Mouse (Mus musculus) adrenal gland, postnatal 14 days (tissue): ENCODE results near the gene Atp5l. TPM values are rescaled to one million over a fixed set of nuclear protein-coding genes. Genes with fewer than 3 reads are reported as not detected.
"Not testable (repeated sequence)": the region's sequence is repeated elsewhere in the genome, so short reads cannot be mapped to it uniquely, and the experiment has no call there.

Experiments
- DNase-seq: peaks from one replicate; pipeline ENCODE4 v3.0.0; 2021; ENCODE audit warnings: mixed read lengths
- long read RNA-seq, 2 experiments: library from polyadenylated mRNA; stranded (forward); transcript quantifications; one replicate each; pipeline ENCODE4 v2.0.0; 2021
- total RNA-seq: library from RNA; stranded (reverse); gene quantifications from 2 replicates; pipeline ENCODE4 v1.2.3, GENCODE M21; 2021

The Atp5l gene
- total RNA-seq, result 638 TPM in 2 replicates
- long read RNA-seq, experiment 1, full-length matches to known transcripts, result 532 of 536 reads
- long read RNA-seq, experiment 1, partial matches to known transcripts, result 0 of 536 reads
- long read RNA-seq, experiment 1, other reads (novel, unspliced or antisense), result 4 of 536 reads
- long read RNA-seq, experiment 2, full-length matches to known transcripts, result 638 of 640 reads
- long read RNA-seq, experiment 2, partial matches to known transcripts, result 0 of 640 reads
- long read RNA-seq, experiment 2, other reads (novel, unspliced or antisense), result 2 of 640 reads

GRCm38 (mm10) chr9:44920374-44921122, at the start of gene Atp5l:
TSS of gene Atp5l (minus strand) at chr9:44920742.
- DNase-seq, result peak; percentile 90

DNA sequence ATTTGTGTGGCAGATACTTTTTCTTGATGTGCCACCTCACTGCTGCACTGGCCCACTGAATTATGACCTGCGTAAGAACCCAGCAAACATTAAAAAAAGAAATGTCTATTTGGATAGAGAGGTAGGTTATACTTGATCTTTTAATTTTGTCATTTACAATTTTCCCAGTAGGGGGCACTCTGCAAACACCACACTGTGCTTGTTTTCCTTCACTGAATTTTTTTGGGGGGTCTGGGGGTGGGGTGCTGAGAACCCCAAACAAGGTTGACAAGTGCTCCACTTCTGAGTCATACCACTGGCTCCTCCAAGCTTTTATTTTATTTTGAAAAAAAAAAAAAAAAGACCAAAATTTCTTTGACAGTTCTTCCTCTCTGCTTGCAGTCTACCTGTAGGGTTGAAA, 48.9 kb upstream of the Atp5l start:
- DNase-seq, result no peak

- not testable (repeated sequence) for DNase-seq
Measured at GRCm38 (mm10) chr9:44967763-44968162, 47.2 kb upstream of the Atp5l start.

DNA sequence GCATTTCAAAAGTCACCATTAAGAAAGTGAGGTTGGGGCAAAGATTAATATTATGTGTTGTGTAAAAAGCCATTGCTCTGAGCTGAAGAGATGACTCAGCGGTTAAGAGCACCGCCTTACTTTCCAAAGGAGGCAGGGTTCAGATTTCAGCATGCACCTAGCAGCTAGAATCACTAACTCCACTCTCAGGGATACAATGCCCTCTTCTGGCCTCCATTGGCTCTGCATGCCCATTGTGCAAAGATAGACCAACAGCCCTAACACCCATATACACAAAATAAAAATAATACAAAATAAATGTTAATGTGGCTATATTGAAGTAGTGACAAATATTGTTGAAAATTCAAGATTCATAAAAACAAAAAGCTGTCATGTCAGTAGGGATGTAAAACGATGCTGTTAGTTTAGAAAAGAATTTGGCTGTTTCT, 46.3 kb upstream of the Atp5l start:
- DNase-seq, result peak; percentile 87

DNA sequence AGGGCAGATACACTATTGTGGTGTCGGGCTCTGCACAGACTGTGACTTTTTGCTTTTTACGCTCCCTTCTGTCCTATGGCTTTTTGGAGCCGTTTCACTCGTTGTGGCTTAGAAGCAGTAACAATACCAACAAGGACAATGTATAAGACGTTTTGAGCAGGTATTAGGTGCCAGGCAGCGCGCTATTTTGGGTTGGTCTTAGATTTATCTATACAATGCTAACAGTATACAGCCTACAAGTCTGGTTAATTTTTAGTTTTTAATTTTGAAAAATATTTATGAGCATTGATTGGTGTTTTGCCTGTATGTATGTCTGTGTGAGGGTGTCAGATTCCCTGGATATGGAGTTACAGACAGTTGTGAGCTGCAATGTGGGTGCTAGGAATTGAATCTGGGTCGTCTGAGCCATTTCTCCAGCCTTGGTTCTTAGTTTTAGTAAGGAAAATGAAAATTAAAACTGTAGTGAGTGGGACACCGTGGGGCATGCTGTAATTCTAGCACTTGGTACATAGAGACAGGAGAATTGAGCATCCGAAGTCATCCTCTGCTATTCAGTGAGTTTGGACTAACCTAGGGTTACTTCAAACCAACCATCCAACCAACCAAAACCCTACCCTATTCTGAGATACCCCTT, 45.4 kb upstream of the Atp5l start:
- DNase-seq, result no peak

- DNase-seq, result peak; percentile 99
Measured at GRCm38 (mm10) chr9:44965126-44965832, 44.7 kb upstream of the Atp5l start, which contains the start of gene Ube4a. TSS of gene Ube4a (minus strand) at chr9:44965600.

- DNase-seq, result no peak
Measured at GRCm38 (mm10) chr9:44954432-44954831, 33.9 kb upstream of the Atp5l start.

- no peak for DNase-seq
Measured at GRCm38 (mm10) chr9:44947836-44948235, 27.3 kb upstream of the Atp5l start.

- peak; percentile 16 for DNase-seq
Measured at GRCm38 (mm10) chr9:44946185-44946695, 25.7 kb upstream of the Atp5l start.

DNA sequence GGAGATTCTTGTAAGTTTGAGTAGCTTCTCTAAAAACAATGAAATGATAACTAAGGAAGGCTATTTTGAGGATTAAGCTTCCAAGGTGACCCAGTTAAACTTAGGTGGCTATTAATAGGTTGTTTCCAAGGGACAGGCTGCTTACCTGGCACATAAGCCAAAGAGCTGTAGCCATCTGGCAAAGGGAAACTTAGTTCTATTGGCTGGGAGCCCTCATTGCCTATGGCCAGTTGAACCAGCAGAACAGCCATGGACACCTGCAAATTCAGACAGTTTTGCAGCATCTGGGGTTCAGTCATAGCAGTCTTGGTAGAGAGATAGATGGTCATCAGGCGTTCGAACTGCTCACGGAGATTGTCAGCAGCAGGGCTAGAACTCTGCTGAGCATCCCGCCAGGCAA, 21.9 kb upstream of the Atp5l start:
- DNase-seq, result peak; percentile 32

- DNase-seq, result no peak
Measured at GRCm38 (mm10) chr9:44941756-44942155, 21.2 kb upstream of the Atp5l start.

DNA sequence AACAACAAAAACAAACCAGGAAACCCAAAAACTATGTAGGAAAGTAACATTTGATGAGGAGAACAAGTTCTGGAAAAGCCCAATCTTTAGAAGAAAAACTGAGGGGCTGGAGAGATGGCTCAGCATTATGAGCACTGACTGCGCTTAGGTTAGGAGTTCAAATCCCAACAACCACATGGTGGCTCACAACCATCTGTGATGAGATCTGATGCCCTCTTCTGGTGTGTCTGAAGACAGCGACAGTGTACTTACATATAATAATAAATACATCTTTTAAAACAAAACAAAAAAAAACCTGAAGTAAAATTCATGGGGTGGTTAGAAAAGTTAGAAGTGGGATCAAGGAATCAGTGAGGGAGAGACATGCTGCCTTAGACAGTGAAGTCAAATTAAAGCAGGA, 1.0 kb upstream of the Atp5l start:
- DNase-seq, result no peak

DNA sequence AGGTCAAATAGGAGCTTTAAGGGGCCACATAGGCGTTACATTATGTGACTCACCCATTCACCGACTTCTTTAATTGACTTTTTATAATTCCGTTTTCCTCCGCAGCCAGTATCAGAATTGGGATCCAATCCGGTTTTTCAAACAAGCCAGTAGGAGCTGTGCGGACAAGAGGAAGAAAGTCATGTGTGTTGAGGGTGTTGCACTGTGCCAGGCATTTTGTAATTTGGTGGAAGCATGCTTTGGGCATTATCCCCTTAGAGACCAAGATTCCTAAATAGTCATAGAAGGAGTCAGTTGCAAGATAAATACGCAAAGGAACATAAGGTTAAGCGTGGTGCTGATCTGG, 554 bp upstream of the Atp5l start:
- DNase-seq, result peak; percentile 72

- DNase-seq, result no peak
Measured at GRCm38 (mm10) chr9:44919606-44920005, 936 bp downstream of the Atp5l start.

GRCm38 (mm10) chr9:44916196-44916595, 4.3 kb downstream of the Atp5l start:
- peak; percentile 52 for DNase-seq

DNA sequence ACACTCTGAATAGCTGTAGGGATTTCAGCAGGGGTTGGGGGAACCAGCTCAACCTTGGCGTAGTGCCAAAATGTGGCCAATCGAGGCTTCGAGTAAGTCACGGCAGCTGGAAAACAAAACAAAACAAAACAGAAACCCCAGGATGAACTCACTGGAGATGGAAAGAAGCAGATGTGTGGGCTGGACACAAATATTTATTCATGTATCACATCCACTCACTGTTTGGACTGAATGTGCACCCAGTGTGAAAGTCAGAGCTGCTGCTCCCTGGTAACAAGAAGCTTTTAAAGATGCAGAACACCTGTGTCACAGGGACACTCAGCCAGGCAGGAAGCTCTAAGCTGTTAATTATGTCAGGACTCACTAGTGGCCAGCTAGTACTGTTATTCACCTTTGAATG, 5.8 kb downstream of the Atp5l start:
- DNase-seq, result no peak

DNA sequence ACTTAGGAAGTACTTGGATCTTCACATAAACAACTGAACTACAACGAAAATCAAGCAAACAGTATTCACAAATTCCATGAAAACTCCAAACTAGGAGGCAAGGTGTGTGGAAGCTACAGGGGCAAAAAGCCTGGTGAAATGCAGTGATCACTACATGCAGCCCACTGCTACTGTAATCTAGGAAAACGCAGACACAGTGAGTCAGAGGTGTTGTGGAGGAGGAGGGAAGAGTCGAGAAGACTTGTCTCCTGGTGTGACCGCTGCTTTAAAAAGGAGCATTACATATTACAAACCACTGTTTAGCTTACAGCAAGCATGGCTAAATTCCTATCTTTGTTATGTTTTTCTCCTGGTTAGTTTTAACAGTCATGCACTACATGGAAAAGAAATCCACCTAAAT, 9.2 kb downstream of the Atp5l start:
- no peak for DNase-seq

DNA sequence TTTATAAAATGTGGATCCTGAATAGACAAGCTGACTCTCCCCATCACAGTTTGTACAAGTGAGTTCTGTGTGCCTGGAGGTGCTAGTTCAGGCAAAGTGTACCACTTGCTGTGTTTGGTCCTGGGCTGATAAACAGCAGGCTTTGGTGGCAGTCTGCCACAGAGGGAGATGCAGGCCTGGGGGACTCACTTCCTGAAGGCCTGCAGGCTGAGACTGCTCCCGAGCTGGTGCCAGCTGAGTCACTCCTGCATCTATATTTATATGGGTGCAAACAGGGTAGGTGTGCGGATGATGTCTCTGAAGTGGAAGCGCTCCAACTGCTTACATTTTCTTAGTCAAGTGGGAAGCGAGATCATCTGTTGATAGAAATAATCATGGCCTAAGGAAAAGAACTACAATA, 14.9 kb downstream of the Atp5l start:
- DNase-seq, result peak; percentile 27

DNA sequence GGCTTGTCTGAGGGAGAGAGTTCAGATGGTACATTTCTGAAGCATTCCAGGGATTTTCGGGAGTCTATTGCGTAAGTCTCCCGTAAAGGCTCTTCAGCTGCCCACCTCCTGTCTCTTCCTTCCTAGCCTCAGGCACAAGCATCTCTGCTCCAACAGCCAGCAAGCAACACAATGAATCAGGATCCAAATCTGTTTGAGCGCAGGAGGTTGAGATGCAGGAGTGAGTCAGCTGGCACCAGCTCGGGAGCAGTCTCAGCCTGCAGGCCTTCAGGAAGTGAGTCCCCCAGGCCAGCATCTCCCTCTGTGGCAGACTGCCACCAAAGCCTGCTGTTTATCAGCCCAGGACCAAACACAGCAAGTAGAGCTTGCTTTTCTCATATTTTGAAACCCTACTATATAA, 15.6 kb downstream of the Atp5l start:
- peak; percentile 85 for DNase-seq

DNA sequence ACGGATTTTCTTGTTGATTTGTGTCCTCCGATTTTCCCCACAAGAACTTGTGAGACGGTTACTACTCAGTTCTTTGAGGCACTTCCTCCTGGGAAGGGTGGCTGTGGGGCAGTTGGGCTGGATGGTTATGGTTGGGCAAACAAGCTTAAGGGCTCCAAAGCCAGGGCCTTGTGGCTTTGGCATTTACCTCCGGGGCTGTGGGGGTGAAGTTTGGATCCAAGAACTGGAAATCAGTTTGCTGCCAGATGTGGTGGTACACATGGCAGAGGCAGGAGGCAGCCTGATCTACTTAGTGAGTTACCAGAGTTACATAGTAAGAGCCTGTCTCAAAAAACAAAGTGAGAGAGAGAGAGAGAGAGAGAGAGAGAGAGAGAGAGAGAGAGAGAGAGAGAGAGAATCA, 16.7 kb downstream of the Atp5l start:
- DNase-seq, result no peak

DNA sequence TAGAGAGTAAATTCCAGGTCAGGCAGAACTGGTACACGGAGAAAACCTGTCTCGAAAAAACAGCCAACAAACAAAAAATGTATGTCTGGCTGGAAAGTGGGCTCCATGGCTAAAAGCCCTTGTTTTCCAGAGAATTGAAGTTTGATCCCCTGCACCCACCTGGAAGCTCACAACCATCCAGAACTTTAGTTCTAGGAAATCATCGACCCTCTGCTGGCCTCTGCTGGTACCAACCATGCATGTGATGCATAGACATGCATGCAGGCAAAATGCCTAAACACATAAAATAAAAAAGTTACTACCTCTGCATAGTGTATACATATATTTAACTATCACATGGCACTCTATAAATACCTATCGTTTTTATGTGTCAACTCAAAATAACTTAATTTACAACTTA, 20.1 kb downstream of the Atp5l start:
- DNase-seq, result no peak

- no peak for DNase-seq
Measured at GRCm38 (mm10) chr9:44899716-44900115, 20.8 kb downstream of the Atp5l start.

GRCm38 (mm10) chr9:44897024-44897423, 23.5 kb downstream of the Atp5l start:
- DNase-seq, result no peak
